Mouse (Mus musculus): ENCODE data around the gene Entr1. TPM values are rescaled to one million over a fixed set of nuclear protein-coding genes. Genes with fewer than 3 reads are reported as not detected.

The Entr1 gene
- polyA plus RNA-seq (2014; fragmentation: Illumina TruSeq; extraction: RNeasy Lipid Tissue Mini Kit (QIAGEN cat#74804); ENCODE audit: low read depth, low replicate concordance): 36.0 TPM

GRCm38 (mm10) chr2:26389154-26389690 is at the start of gene Entr1, which contains the start of gene Pmpca:
Entr1 (minus strand) TSS chr2:26389316.
Pmpca (plus strand) TSS chr2:26389339.

GRCm38 (mm10) chr2:26408515-26409356 is 19.6 kb upstream of the Entr1 start, which contains the start of gene Inpp5e:
Inpp5e (minus strand) TSS chr2:26409203.

GRCm38 (mm10) chr2:26380131-26380771 is 8.9 kb downstream of the Entr1 start, which contains the start of gene Snapc4:
Snapc4 (minus strand) TSS chr2:26380653.

GRCm38 (mm10) chr2:26360772-26361171 is 28.3 kb downstream of the Entr1 start, which contains the start of gene Card9:
Card9 (minus strand) TSS chr2:26360918.

GRCm38 (mm10) chr2:26351358-26352290 is 37.5 kb downstream of the Entr1 start, which contains the start of gene Dnlz:
Dnlz (minus strand) TSS chr2:26352110.

Other genes starting within 250 kb of the Entr1 start
- not detected for gene Lhx3, start 181.0 kb downstream of the Entr1 start, polyA plus RNA-seq (2014; fragmentation: Illumina TruSeq; extraction: RNeasy Lipid Tissue Mini Kit (QIAGEN cat#74804); ENCODE audit: low read depth, low replicate concordance)
- 21.0 TPM for gene Qsox2, start 151.8 kb downstream of the Entr1 start, polyA plus RNA-seq (2014; fragmentation: Illumina TruSeq; extraction: RNeasy Lipid Tissue Mini Kit (QIAGEN cat#74804); ENCODE audit: low read depth, low replicate concordance)
- gene Ccdc187, start 94.8 kb downstream of the Entr1 start, polyA plus RNA-seq (2014; fragmentation: Illumina TruSeq; extraction: RNeasy Lipid Tissue Mini Kit (QIAGEN cat#74804); ENCODE audit: low read depth, low replicate concordance): 0.29 TPM
- gene Gpsm1, start 73.8 kb downstream of the Entr1 start, polyA plus RNA-seq (2014; fragmentation: Illumina TruSeq; extraction: RNeasy Lipid Tissue Mini Kit (QIAGEN cat#74804); ENCODE audit: low read depth, low replicate concordance): 0.64 TPM
- 1.4 TPM for gene Dnlz, start 37.2 kb downstream of the Entr1 start, polyA plus RNA-seq (2014; fragmentation: Illumina TruSeq; extraction: RNeasy Lipid Tissue Mini Kit (QIAGEN cat#74804); ENCODE audit: low read depth, low replicate concordance)
- gene Card9, start 28.4 kb downstream of the Entr1 start, polyA plus RNA-seq (2014; fragmentation: Illumina TruSeq; extraction: RNeasy Lipid Tissue Mini Kit (QIAGEN cat#74804); ENCODE audit: low read depth, low replicate concordance): not detected
- 13.1 TPM for gene Snapc4, start 8.7 kb downstream of the Entr1 start, polyA plus RNA-seq (2014; fragmentation: Illumina TruSeq; extraction: RNeasy Lipid Tissue Mini Kit (QIAGEN cat#74804); ENCODE audit: low read depth, low replicate concordance)
- 199 TPM for gene Pmpca, start within 50 bp of the Entr1 start, polyA plus RNA-seq (2014; fragmentation: Illumina TruSeq; extraction: RNeasy Lipid Tissue Mini Kit (QIAGEN cat#74804); ENCODE audit: low read depth, low replicate concordance)
- gene Inpp5e, start 19.9 kb upstream of the Entr1 start, polyA plus RNA-seq (2014; fragmentation: Illumina TruSeq; extraction: RNeasy Lipid Tissue Mini Kit (QIAGEN cat#74804); ENCODE audit: low read depth, low replicate concordance): 9.9 TPM
- gene Sec16a, start 55.9 kb upstream of the Entr1 start, polyA plus RNA-seq (2014; fragmentation: Illumina TruSeq; extraction: RNeasy Lipid Tissue Mini Kit (QIAGEN cat#74804); ENCODE audit: low read depth, low replicate concordance): 52.7 TPM
- gene Notch1, start 127.3 kb upstream of the Entr1 start, polyA plus RNA-seq (2014; fragmentation: Illumina TruSeq; extraction: RNeasy Lipid Tissue Mini Kit (QIAGEN cat#74804); ENCODE audit: low read depth, low replicate concordance): 2.2 TPM
- 9.3 TPM for gene Egfl7, start 190.7 kb upstream of the Entr1 start, polyA plus RNA-seq (2014; fragmentation: Illumina TruSeq; extraction: RNeasy Lipid Tissue Mini Kit (QIAGEN cat#74804); ENCODE audit: low read depth, low replicate concordance)
- not detected for gene Gm20532, start 197.3 kb upstream of the Entr1 start, polyA plus RNA-seq (2014; fragmentation: Illumina TruSeq; extraction: RNeasy Lipid Tissue Mini Kit (QIAGEN cat#74804); ENCODE audit: low read depth, low replicate concordance)
- 19.9 TPM for gene Agpat2, start 215.1 kb upstream of the Entr1 start, polyA plus RNA-seq (2014; fragmentation: Illumina TruSeq; extraction: RNeasy Lipid Tissue Mini Kit (QIAGEN cat#74804); ENCODE audit: low read depth, low replicate concordance)
- gene Fam69b, start 239.1 kb upstream of the Entr1 start, polyA plus RNA-seq (2014; fragmentation: Illumina TruSeq; extraction: RNeasy Lipid Tissue Mini Kit (QIAGEN cat#74804); ENCODE audit: low read depth, low replicate concordance): not detected